Mouse (Mus musculus): ENCODE data around the gene Wnt4.

DNA sequence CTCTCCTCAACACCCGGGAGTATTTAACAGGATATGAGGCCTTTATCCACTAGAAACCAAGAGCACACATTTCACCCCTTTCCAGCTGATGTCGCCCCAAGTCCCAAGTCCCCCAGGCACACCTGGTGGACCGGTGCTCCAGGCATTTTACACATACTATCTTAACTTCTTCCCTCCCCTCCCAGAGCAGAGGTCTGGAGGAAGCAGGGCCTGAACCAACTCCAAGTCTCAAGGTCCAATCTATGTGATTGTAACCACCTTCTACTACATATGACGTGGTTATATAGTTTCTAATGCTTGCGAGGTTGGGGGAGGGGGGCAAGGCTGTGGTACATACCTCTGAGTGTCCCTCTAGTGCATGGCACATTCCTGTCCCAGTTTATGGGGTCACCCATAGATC lies 4.8 kb downstream of the Wnt4 start:
- TF ChIP-seq POLR2A (IDR thresholded peaks at IDR 0.05; ENCODE audit: insufficient read depth, low read length) (no peak), CTCF (IDR thresholded peaks at IDR 0.05; ENCODE audit: low read depth, low read length) (no peak)

Measured in ES-Bruce4 (cell line).